Mouse (Mus musculus): ENCODE measurements around the gene Adgrv1. TPM values are rescaled to one million over a fixed set of nuclear protein-coding genes. Genes with fewer than 3 reads are reported as not detected.

Gene Adgrv1
- polyA plus RNA-seq, 1 experiment from 2014 or later, result 10.3 TPM

- Histone ChIP-seq H3K4me2 (ENCODE audit: low read depth, low read length) (no peak overlapping the region), H3K4me3 (ENCODE audit: low read depth, low read length) (no peak overlapping the region), H3K36me3 (ENCODE audit: control insufficient read depth, insufficient read depth, low read length) (no peaks in the 10 kb centered on the region), H3K27me3 (ENCODE audit: control insufficient read depth, insufficient read depth, low read length) (no peaks in the 10 kb centered on the region), H3K27ac (ENCODE audit: low read depth, low read length) (no peak overlapping the region), H3K9me3 (ENCODE audit: control insufficient read depth, low read length) (no peaks in the 10 kb centered on the region), H3K9ac (replicated peaks; ENCODE audit: low read depth, low read length) (no peak overlapping the region), H3K4me1 (ENCODE audit: control insufficient read depth, insufficient read depth, low read length) (no peaks in the 10 kb centered on the region)
- WGBS, result 23% methylated on average over 4 of the region's 4 CpGs
- ATAC-seq (ENCODE audit: low read depth), result no peak
Measured at GRCm38 (mm10) chr13:81449630-81450029, 183.3 kb downstream of the Adgrv1 start.

DNA sequence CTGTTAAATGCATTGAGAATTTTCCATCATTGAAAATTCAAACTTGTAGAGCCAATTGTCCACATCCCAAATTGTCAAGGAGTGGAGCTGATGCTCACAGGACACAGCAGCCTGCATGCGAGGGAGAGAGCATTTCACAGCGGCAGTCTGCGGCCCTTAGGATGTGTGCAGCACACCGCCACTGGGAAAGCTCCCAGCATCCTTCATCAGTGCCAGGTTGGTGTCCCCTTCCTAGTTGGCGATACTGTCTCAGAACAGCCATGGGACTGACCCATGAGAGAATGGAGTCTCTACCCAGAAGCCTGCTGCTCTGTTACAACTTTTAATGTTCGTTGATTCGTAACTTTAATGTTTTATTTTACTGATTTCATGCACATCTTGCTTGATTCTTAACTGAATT, 183.8 kb downstream of the Adgrv1 start:
- no peak for ATAC-seq (ENCODE audit: low read depth)
- Histone ChIP-seq H3K27me3 (ENCODE audit: control insufficient read depth, insufficient read depth, low read length) (no peaks in the 10 kb centered on the region), H3K4me1 (ENCODE audit: control insufficient read depth, insufficient read depth, low read length) (no peaks in the 10 kb centered on the region), H3K9ac (replicated peaks; ENCODE audit: low read depth, low read length) (no peak overlapping the region), H3K4me3 (ENCODE audit: low read depth, low read length) (no peak overlapping the region), H3K9me3 (ENCODE audit: control insufficient read depth, low read length) (no peaks in the 10 kb centered on the region), H3K36me3 (ENCODE audit: control insufficient read depth, insufficient read depth, low read length) (no peaks in the 10 kb centered on the region), H3K4me2 (ENCODE audit: low read depth, low read length) (no peak overlapping the region), H3K27ac (ENCODE audit: low read depth, low read length) (no peak overlapping the region)
- WGBS, result 60% methylated on average over 7 of the region's 7 CpGs

- 84% methylated on average over 3 of the region's 3 CpGs for WGBS
- Histone ChIP-seq H3K36me3 (ENCODE audit: control insufficient read depth, insufficient read depth, low read length) (no peaks in the 10 kb centered on the region), H3K27me3 (ENCODE audit: control insufficient read depth, insufficient read depth, low read length) (no peaks in the 10 kb centered on the region), H3K4me2 (ENCODE audit: low read depth, low read length) (no peak overlapping the region), H3K9ac (replicated peaks; ENCODE audit: low read depth, low read length) (no peak overlapping the region), H3K27ac (ENCODE audit: low read depth, low read length) (no peak overlapping the region), H3K4me1 (ENCODE audit: control insufficient read depth, insufficient read depth, low read length) (no peaks in the 10 kb centered on the region), H3K9me3 (ENCODE audit: control insufficient read depth, low read length) (no peaks in the 10 kb centered on the region), H3K4me3 (ENCODE audit: low read depth, low read length) (no peak overlapping the region)
- ATAC-seq (ENCODE audit: low read depth), result no peak
Measured at GRCm38 (mm10) chr13:81441412-81441811, 191.5 kb downstream of the Adgrv1 start.

DNA sequence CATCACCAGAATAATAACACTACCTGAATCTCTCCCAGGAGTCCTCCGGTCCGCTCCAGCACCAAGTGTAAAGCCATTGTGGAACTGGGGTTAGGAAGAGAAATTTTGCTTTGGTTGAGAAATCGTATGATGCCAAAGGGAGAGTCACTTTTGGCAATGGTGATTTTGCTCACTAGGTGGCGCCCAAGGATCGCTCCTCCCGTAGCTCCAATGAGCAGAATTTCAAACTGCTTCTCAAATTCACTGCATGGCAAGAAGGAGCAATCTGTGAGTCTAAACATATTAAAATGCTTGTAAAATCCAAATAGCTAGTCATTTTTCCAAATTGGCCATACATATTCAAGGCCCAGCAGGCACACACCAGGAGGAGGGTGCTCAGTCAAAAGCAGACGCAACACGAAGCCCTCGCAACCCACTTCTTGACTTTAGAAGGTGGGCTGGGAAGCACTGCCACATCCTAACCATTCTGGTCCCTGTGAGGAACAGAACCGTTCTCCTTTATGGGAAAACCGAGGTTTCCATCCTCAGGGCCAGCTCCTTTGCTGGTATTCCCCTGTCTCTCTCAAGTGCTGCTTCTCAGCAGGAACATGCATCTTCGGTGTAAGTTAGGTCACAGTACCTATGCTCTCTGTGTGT, 193.4 kb downstream of the Adgrv1 start:
- Histone ChIP-seq H3K9me3 (ENCODE audit: control insufficient read depth, low read length) (no peaks in the 10 kb centered on the region), H3K27ac (ENCODE audit: low read depth, low read length) (no peak overlapping the region), H3K36me3 (ENCODE audit: control insufficient read depth, insufficient read depth, low read length) (no peaks in the 10 kb centered on the region), H3K27me3 (ENCODE audit: control insufficient read depth, insufficient read depth, low read length) (no peaks in the 10 kb centered on the region), H3K9ac (replicated peaks; ENCODE audit: low read depth, low read length) (no peak overlapping the region), H3K4me2 (ENCODE audit: low read depth, low read length) (no peak overlapping the region), H3K4me3 (ENCODE audit: low read depth, low read length) (no peak overlapping the region), H3K4me1 (ENCODE audit: control insufficient read depth, insufficient read depth, low read length) (no peaks in the 10 kb centered on the region)
- peak; percentile 81 for ATAC-seq (ENCODE audit: low read depth)
- WGBS, result 50% methylated on average over 12 of the region's 12 CpGs

GRCm38 (mm10) chr13:81437088-81437487, 195.9 kb downstream of the Adgrv1 start:
- Histone ChIP-seq H3K27ac (ENCODE audit: low read depth, low read length) (no peak overlapping the region), H3K4me3 (ENCODE audit: low read depth, low read length) (no peak overlapping the region)
- WGBS, result 80% methylated on average over 8 of the region's 8 CpGs

GRCm38 (mm10) chr13:81426896-81427755, 205.8 kb downstream of the Adgrv1 start:
- Histone ChIP-seq H3K4me2 (ENCODE audit: low read depth, low read length) (no peak overlapping the region), H3K9me3 (ENCODE audit: control insufficient read depth, low read length) (no peaks in the 10 kb centered on the region), H3K27ac (ENCODE audit: low read depth, low read length) (no peak overlapping the region), H3K27me3 (ENCODE audit: control insufficient read depth, insufficient read depth, low read length) (no peaks in the 10 kb centered on the region), H3K9ac (replicated peaks; ENCODE audit: low read depth, low read length) (no peak overlapping the region), H3K4me1 (ENCODE audit: control insufficient read depth, insufficient read depth, low read length) (no peaks in the 10 kb centered on the region), H3K4me3 (ENCODE audit: low read depth, low read length) (no peak overlapping the region), H3K36me3 (ENCODE audit: control insufficient read depth, insufficient read depth, low read length) (no peaks in the 10 kb centered on the region)
- WGBS, result 77% methylated on average over 15 of the region's 15 CpGs
- ATAC-seq (ENCODE audit: low read depth), result no peak; the same call in 1 of the 2 replicates

More at GRCm38 (mm10) chr13:81437088-81437487, 195.9 kb downstream of the Adgrv1 start:
- H3K4me2 ChIP-seq (ENCODE audit: low read depth, low read length), result no peak overlapping the region
- no peaks in the 10 kb centered on the region for H3K4me1 ChIP-seq (ENCODE audit: control insufficient read depth, insufficient read depth, low read length)
- H3K27me3 ChIP-seq (ENCODE audit: control insufficient read depth, insufficient read depth, low read length), result no peaks in the 10 kb centered on the region
- H3K9ac ChIP-seq (replicated peaks; ENCODE audit: low read depth, low read length), result no peak overlapping the region
- ATAC-seq (ENCODE audit: low read depth), result no peak
- no peaks in the 10 kb centered on the region for H3K9me3 ChIP-seq (ENCODE audit: control insufficient read depth, low read length)
- no peaks in the 10 kb centered on the region for H3K36me3 ChIP-seq (ENCODE audit: control insufficient read depth, insufficient read depth, low read length)

- no peaks in the 10 kb centered on the region for H3K27me3 ChIP-seq (ENCODE audit: control insufficient read depth, insufficient read depth, low read length)
- H3K9ac ChIP-seq (replicated peaks; ENCODE audit: low read depth, low read length), result no peak overlapping the region
- 53% methylated on average over 6 of the region's 6 CpGs for WGBS
- H3K4me3 ChIP-seq (ENCODE audit: low read depth, low read length), result no peak overlapping the region
- H3K9me3 ChIP-seq (ENCODE audit: control insufficient read depth, low read length), result no peaks in the 10 kb centered on the region
- H3K27ac ChIP-seq (ENCODE audit: low read depth, low read length), result no peak overlapping the region
- ATAC-seq (ENCODE audit: low read depth), result no peak
- no peaks in the 10 kb centered on the region for H3K4me1 ChIP-seq (ENCODE audit: control insufficient read depth, insufficient read depth, low read length)
- H3K4me2 ChIP-seq (ENCODE audit: low read depth, low read length), result no peak overlapping the region
- H3K36me3 ChIP-seq (ENCODE audit: control insufficient read depth, insufficient read depth, low read length), result no peaks in the 10 kb centered on the region
Measured at GRCm38 (mm10) chr13:81425111-81425510, 207.8 kb downstream of the Adgrv1 start.

GRCm38 (mm10) chr13:81424002-81424401, 209.0 kb downstream of the Adgrv1 start:
- H3K36me3 ChIP-seq (ENCODE audit: control insufficient read depth, insufficient read depth, low read length), result no peaks in the 10 kb centered on the region
- H3K4me3 ChIP-seq (ENCODE audit: low read depth, low read length), result no peak overlapping the region
- H3K4me1 ChIP-seq (ENCODE audit: control insufficient read depth, insufficient read depth, low read length), result no peaks in the 10 kb centered on the region
- H3K4me2 ChIP-seq (ENCODE audit: low read depth, low read length), result no peak overlapping the region
- H3K9ac ChIP-seq (replicated peaks; ENCODE audit: low read depth, low read length), result no peak overlapping the region
- H3K27ac ChIP-seq (ENCODE audit: low read depth, low read length), result no peak overlapping the region
- no peaks in the 10 kb centered on the region for H3K27me3 ChIP-seq (ENCODE audit: control insufficient read depth, insufficient read depth, low read length)
- no peak for ATAC-seq (ENCODE audit: low read depth)
- H3K9me3 ChIP-seq (ENCODE audit: control insufficient read depth, low read length), result no peaks in the 10 kb centered on the region
- 73% methylated on average over 4 of the region's 4 CpGs for WGBS

- Histone ChIP-seq H3K36me3 (ENCODE audit: control insufficient read depth, insufficient read depth, low read length) (no peaks in the 10 kb centered on the region), H3K4me1 (ENCODE audit: control insufficient read depth, insufficient read depth, low read length) (no peaks in the 10 kb centered on the region), H3K27ac (ENCODE audit: low read depth, low read length) (no peak overlapping the region), H3K9ac (replicated peaks; ENCODE audit: low read depth, low read length) (no peak overlapping the region), H3K4me3 (ENCODE audit: low read depth, low read length) (no peak overlapping the region), H3K4me2 (ENCODE audit: low read depth, low read length) (no peak overlapping the region), H3K9me3 (ENCODE audit: control insufficient read depth, low read length) (no peaks in the 10 kb centered on the region), H3K27me3 (ENCODE audit: control insufficient read depth, insufficient read depth, low read length) (no peaks in the 10 kb centered on the region)
- WGBS, result 88% methylated on average over 1 of the region's 1 CpGs
- ATAC-seq (ENCODE audit: low read depth), result no peak
Measured at GRCm38 (mm10) chr13:81407881-81408460, 225.0 kb downstream of the Adgrv1 start.

Measured in neural tube, embryonic 14.5 days (tissue).